Comparison of ENCODE assay signal across 8 mouse cellular contexts in genomic region chr13:113850431-113851034, GRCm38 (mm10). TPM values are rescaled to one million over a fixed set of nuclear protein-coding genes. Genes with fewer than 3 reads are reported as not detected.
DNase-seq lines count a peak whose midpoint lies in the region; ATAC-seq and TF ChIP-seq lines count a peak whose summit lies in the region.

No protein-coding gene starts in this region.

- H3K4me2 ChIP-seq in kidney, postnatal 0 days (ENCODE audit: low read length), result no peak overlapping the region
- H3K4me2 ChIP-seq in kidney, embryonic 14.5 days (replicated peaks; ENCODE audit: low read depth, low read length), result no peak overlapping the region
- no peak overlapping the region for H3K4me2 ChIP-seq in heart, postnatal 0 days (ENCODE audit: low read depth, low read length)
- H3K4me2 ChIP-seq in liver, postnatal 0 days (ENCODE audit: low read depth, low read length), result no peak overlapping the region
- H3K4me2 ChIP-seq in forebrain, embryonic 14.5 days (ENCODE audit: low read length), result no peak overlapping the region

- H3K36me3 ChIP-seq in kidney, postnatal 0 days (ENCODE audit: insufficient read depth, low read length), result 0 out of 2 replicates have a peak, but pooled peaks cover 3% of the 10 kb centered on the region
- no peaks in the 10 kb centered on the region for H3K36me3 ChIP-seq in kidney, embryonic 14.5 days (ENCODE audit: control insufficient read depth, insufficient read depth, low read length)
- no peaks in the 10 kb centered on the region for H3K36me3 ChIP-seq in heart, postnatal 0 days (replicated peaks; ENCODE audit: control insufficient read depth, insufficient read depth, low read length)
- H3K36me3 ChIP-seq in liver, postnatal 0 days (replicated peaks; ENCODE audit: insufficient read depth, low read length), result no peaks in the 10 kb centered on the region
- H3K36me3 ChIP-seq in forebrain, embryonic 14.5 days (ENCODE audit: control insufficient read depth, insufficient read depth, low read length), result no peaks in the 10 kb centered on the region

- no peak for TF ChIP-seq CTCF in kidney, postnatal 0 days (IDR thresholded peaks at IDR 0.05; ENCODE audit: low read depth)
- no peak for TF ChIP-seq CTCF in heart, postnatal 0 days (IDR thresholded peaks at IDR 0.05; ENCODE audit: low read depth)
- TF ChIP-seq CTCF in liver, postnatal 0 days (IDR thresholded peaks at IDR 0.05; ENCODE audit: low read depth), result no peak

- DNase-seq in kidney, postnatal 0 days (ENCODE audit: low spot score), result peak; percentile 54
- no peak for DNase-seq in heart, postnatal 0 days (ENCODE audit: low spot score)
- DNase-seq in liver, postnatal 0 days, result no peak
- DNase-seq in T-cell, adult 2 months (ENCODE audit: low spot score), result no peak
- no peak for DNase-seq in forebrain, embryonic 14.5 days (ENCODE audit: low spot score)
- DNase-seq in thymus, postnatal 10 days (ENCODE audit: low spot score in 2 of 2), result no peak

- no peak overlapping the region for H3K9ac ChIP-seq in kidney, postnatal 0 days (ENCODE audit: low read depth, low read length)
- no peak overlapping the region for H3K9ac ChIP-seq in kidney, embryonic 14.5 days (ENCODE audit: low read depth, low read length)
- no peak overlapping the region for H3K9ac ChIP-seq in heart, postnatal 0 days (replicated peaks; ENCODE audit: low read depth, low read length)
- H3K9ac ChIP-seq in liver, postnatal 0 days (replicated peaks), result no peak overlapping the region
- H3K9ac ChIP-seq in forebrain, embryonic 14.5 days (ENCODE audit: low read length), result no peak overlapping the region

- no peaks in the 10 kb centered on the region; the same call in 1 of the 2 replicates for H3K9me3 ChIP-seq in kidney, postnatal 0 days (replicated peaks; ENCODE audit: low read length)
- no peaks in the 10 kb centered on the region for H3K9me3 ChIP-seq in kidney, embryonic 14.5 days (ENCODE audit: control insufficient read depth, low read length)
- H3K9me3 ChIP-seq in heart, postnatal 0 days (replicated peaks; ENCODE audit: control insufficient read depth, low read length), result no peaks in the 10 kb centered on the region
- no peaks in the 10 kb centered on the region for H3K9me3 ChIP-seq in liver, postnatal 0 days (ENCODE audit: low read length)
- H3K9me3 ChIP-seq in forebrain, embryonic 14.5 days (replicated peaks; ENCODE audit: control insufficient read depth, low read length), result no peaks in the 10 kb centered on the region

- no peak overlapping the region for H3K4me3 ChIP-seq in kidney, postnatal 0 days (replicated peaks; ENCODE audit: low read depth, low read length)
- H3K4me3 ChIP-seq in kidney, embryonic 14.5 days (ENCODE audit: low read length), result no peak overlapping the region
- H3K4me3 ChIP-seq in brown adipose tissue, adult 24 weeks (ENCODE audit: insufficient read depth, low read depth, low read length), result no peak overlapping the region
- H3K4me3 ChIP-seq in heart, postnatal 0 days (ENCODE audit: low read depth, low read length), result no peak overlapping the region
- no peak overlapping the region for H3K4me3 ChIP-seq in liver, postnatal 0 days (ENCODE audit: low read depth, low read length)
- no peak overlapping the region for H3K4me3 ChIP-seq in forebrain, embryonic 14.5 days (ENCODE audit: low read depth, low read length)

- no peak overlapping the region for H3K27ac ChIP-seq in kidney, postnatal 0 days
- no peak overlapping the region for H3K27ac ChIP-seq in kidney, embryonic 14.5 days (ENCODE audit: low read depth, low read length)
- H3K27ac ChIP-seq in brown adipose tissue, adult 24 weeks (replicated peaks; ENCODE audit: low read depth, low read length), result peak overlapping the region; percentile 41
- peak overlapping the region; percentile 64 for H3K27ac ChIP-seq in heart, postnatal 0 days (ENCODE audit: low read depth)
- peak overlapping the region; percentile 7; the same call in 1 of the 2 replicates for H3K27ac ChIP-seq in liver, postnatal 0 days (ENCODE audit: low read depth)
- no peak overlapping the region for H3K27ac ChIP-seq in forebrain, embryonic 14.5 days (ENCODE audit: low read depth, low read length)

- no peak for ATAC-seq in kidney, postnatal 0 days (replicated peaks; ENCODE audit: low FRiP score, low read depth)
- no peak for ATAC-seq in kidney, embryonic 14.5 days (ENCODE audit: low FRiP score, low TSS enrichment)
- ATAC-seq in heart, postnatal 0 days (ENCODE audit: insufficient read depth, low read depth), result peak; percentile 66; the same call in 1 of the 2 replicates
- ATAC-seq in liver, postnatal 0 days, result peak; percentile 31; the same call in 1 of the 2 replicates
- no peak for ATAC-seq in forebrain, embryonic 14.5 days

- no peak for TF ChIP-seq EP300 in heart, postnatal 0 days (IDR thresholded peaks at IDR 0.05; ENCODE audit: low read depth)
- TF ChIP-seq EP300 in liver, postnatal 0 days (IDR thresholded peaks at IDR 0.05; ENCODE audit: low read depth), result no peak

- peaks cover 11% of the 10 kb centered on the region for H3K4me1 ChIP-seq in kidney, postnatal 0 days (replicated peaks; ENCODE audit: insufficient read depth, low read length)
- H3K4me1 ChIP-seq in kidney, embryonic 14.5 days (ENCODE audit: control insufficient read depth, insufficient read depth, low read length), result peaks cover 6% of the 10 kb centered on the region; the same call in 1 of the 2 replicates
- H3K4me1 ChIP-seq in brown adipose tissue, adult 24 weeks (ENCODE audit: control insufficient read depth, insufficient read depth, insufficient read length, low read length), result peaks cover 2% of the 10 kb centered on the region; the same call in 1 of the 2 replicates
- H3K4me1 ChIP-seq in heart, postnatal 0 days (ENCODE audit: control insufficient read depth, insufficient read depth), result peaks cover 22% of the 10 kb centered on the region
- peaks cover 2% of the 10 kb centered on the region; the same call in 1 of the 2 replicates for H3K4me1 ChIP-seq in liver, postnatal 0 days (ENCODE audit: insufficient read depth)
- H3K4me1 ChIP-seq in forebrain, embryonic 14.5 days (ENCODE audit: control insufficient read depth, insufficient read depth, low read length), result 0 out of 2 replicates have a peak, but pooled peaks cover 3% of the 10 kb centered on the region

- 53% methylated on average over 8 of the region's 8 CpGs for WGBS in kidney, postnatal 0 days
- WGBS in kidney, embryonic 14.5 days, result 74% methylated on average over 8 of the region's 8 CpGs
- WGBS in heart, postnatal 0 days, result 22% methylated on average over 8 of the region's 8 CpGs
- WGBS in liver, postnatal 0 days (ENCODE audit: insufficient replicate concordance), result 69% methylated on average over 8 of the region's 8 CpGs
- 86% methylated on average over 8 of the region's 8 CpGs for WGBS in forebrain, embryonic 14.5 days

- H3K27me3 ChIP-seq in kidney, postnatal 0 days (ENCODE audit: insufficient read depth, low read length), result no peaks in the 10 kb centered on the region
- H3K27me3 ChIP-seq in kidney, embryonic 14.5 days (ENCODE audit: control insufficient read depth, insufficient read depth, low read length), result no peaks in the 10 kb centered on the region
- H3K27me3 ChIP-seq in heart, postnatal 0 days (ENCODE audit: control insufficient read depth, insufficient read depth, low read length), result no peaks in the 10 kb centered on the region
- no peaks in the 10 kb centered on the region for H3K27me3 ChIP-seq in liver, postnatal 0 days (ENCODE audit: insufficient read depth, low read length)
- H3K27me3 ChIP-seq in forebrain, embryonic 14.5 days (replicated peaks; ENCODE audit: control insufficient read depth, insufficient read depth, low read length), result no peaks in the 10 kb centered on the region

RNA-seq across cellular contexts. Expression of gene Arl15, which starts 56.2 kb away (rescaled TPM):
- polyA plus RNA-seq in kidney, postnatal 0 days (2015; fragmentation: Nextera tagmentation; extraction: Ambion mirVana), result 10.8 and 12.6 TPM in 2 replicates
- polyA plus RNA-seq in kidney, embryonic 14.5 days (2014; fragmentation: Nextera tagmentation; extraction: Ambion mirVana), result 16.5 and 18.2 TPM in 2 replicates
- 9.0 and 9.7 TPM in 2 replicates for polyA plus RNA-seq in brown adipose tissue, adult 24 weeks (2012; ENCODE audit: insufficient read depth, insufficient read length, missing spikeins)
- total RNA-seq in heart, postnatal 0 days (2014; rRNA removed; ENCODE audit: low replicate concordance), result 16.5 and 24.4 TPM in 2 replicates
- 3.9 and 4.5 TPM in 2 replicates for polyA plus RNA-seq in heart, postnatal 0 days (2015; fragmentation: Nextera tagmentation; extraction: Ambion mirVana)
- polyA plus RNA-seq in liver, postnatal 0 days (2015; fragmentation: Nextera tagmentation; extraction: Ambion mirVana), result 1.5 and 1.6 TPM in 2 replicates
- polyA plus RNA-seq in forebrain, embryonic 14.5 days (2014; fragmentation: Nextera tagmentation; extraction: Ambion mirVana), result 18.7 and 22.5 TPM in 2 replicates

Comparison
In these comparisons a context has a peak if more than half of its experiments do, and no peak if none do; other contexts are left out.
1. ATAC-seq: peak in heart, postnatal 0 days (single experiment) and liver, postnatal 0 days (single experiment); none in kidney, postnatal 0 days (single experiment), kidney, embryonic 14.5 days (single experiment) and forebrain, embryonic 14.5 days (single experiment).
2. H3K27ac ChIP-seq: peak in brown adipose tissue, adult 24 weeks (single experiment), heart, postnatal 0 days (single experiment) and liver, postnatal 0 days (single experiment); none in kidney, postnatal 0 days (single experiment), kidney, embryonic 14.5 days (single experiment) and forebrain, embryonic 14.5 days (single experiment).